Mouse (Mus musculus): ENCODE measurements around the gene Mef2b.

DNA sequence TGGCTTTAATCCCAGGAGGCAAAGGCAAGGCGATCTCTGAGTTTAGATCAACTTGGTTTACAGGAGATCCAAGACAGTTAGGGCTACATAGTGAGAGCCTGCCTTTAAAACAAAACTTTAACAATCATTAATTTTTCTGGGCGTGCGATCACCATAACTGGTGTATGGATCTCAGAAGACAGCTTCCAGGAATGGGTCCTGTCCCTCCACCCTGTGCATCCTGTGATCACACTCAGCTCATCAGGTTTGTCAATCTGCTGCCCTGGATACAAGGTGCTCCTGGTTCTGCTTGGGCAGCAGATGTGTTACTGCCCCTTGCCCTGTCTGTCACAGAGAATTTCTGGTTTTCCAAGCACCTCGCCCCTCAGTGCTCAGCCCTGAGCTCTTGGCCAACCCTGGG lies 19.7 kb downstream of the Mef2b start:
- TF ChIP-seq MYOG (IDR thresholded peaks at IDR 0.05; ENCODE audit: control insufficient read depth in 1 of 3, insufficient read depth in 1 of 3, insufficient read length in 2 of 3, low read depth in 2 of 3), result no peak
- no peak for TF ChIP-seq REST (IDR thresholded peaks at IDR 0.05; ENCODE audit: insufficient read depth, insufficient read length)
- no peak for TF ChIP-seq POLR2A (IDR thresholded peaks at IDR 0.05; ENCODE audit: insufficient read length, low read depth)
- TF ChIP-seq POLR2AphosphoS2 (IDR thresholded peaks at IDR 0.05; ENCODE audit: insufficient read length, low read depth), result no peak
- TF ChIP-seq TCF3 (IDR thresholded peaks at IDR 0.05; ENCODE audit: insufficient read length, low read depth), result no peak
- TF ChIP-seq USF1 (IDR thresholded peaks at IDR 0.05; ENCODE audit: low read depth), result no peak
- no peak for TF ChIP-seq MAX (IDR thresholded peaks at IDR 0.05; ENCODE audit: low read depth)
- TF ChIP-seq E2F4 (IDR thresholded peaks at IDR 0.05; ENCODE audit: insufficient read depth), result no peak
- no peak for TF ChIP-seq TCF12 (IDR thresholded peaks at IDR 0.05; ENCODE audit: insufficient read depth, poor library complexity, severe bottlenecking)
- TF ChIP-seq CEBPB (IDR thresholded peaks at IDR 0.05; ENCODE audit: insufficient read depth, poor library complexity, severe bottlenecking), result no peak

Measured in myocyte (in vitro differentiated cells).